Mouse (Mus musculus): ENCODE measurements around the gene Pard3b.

DNA sequence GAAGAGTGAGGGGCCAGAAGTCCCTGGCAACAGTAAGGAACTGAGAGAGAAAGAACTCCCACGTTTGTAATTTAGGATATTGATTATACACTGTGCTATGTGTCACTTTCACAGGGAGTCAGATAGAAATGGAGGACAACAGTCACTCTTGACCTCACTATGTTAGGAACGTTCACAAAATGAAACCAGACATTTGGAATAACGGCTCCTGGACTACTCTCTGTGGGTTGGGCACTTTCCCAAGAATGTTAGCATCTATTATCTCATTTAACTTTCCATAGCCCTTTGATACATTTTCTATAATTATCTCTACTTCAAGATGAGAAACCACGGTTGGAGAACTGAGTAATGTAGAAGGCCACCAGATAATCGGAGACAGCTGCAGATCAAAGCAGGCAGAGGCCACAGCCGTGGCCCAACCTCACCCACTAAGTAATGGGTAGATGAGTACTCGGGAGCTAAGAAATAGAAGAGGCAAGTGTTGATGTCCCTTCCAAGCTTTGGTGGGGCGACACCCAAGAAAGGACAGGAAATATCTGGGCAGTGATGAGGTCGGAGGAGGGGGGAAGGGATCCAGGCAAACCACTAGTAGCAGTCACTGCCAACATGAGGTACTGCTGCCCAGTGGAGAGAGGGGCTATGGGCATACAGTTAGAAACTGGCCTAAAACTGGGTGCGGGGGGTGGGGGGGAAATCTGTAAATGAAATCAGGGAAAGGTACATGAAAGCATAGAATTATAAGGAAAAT, 778.2 kb downstream of the Pard3b start:
- no peak for TF ChIP-seq CTCF (IDR thresholded peaks at IDR 0.05; ENCODE audit: low read depth, low read length)
- no peak for TF ChIP-seq POLR2A (IDR thresholded peaks at IDR 0.05; ENCODE audit: extremely low read depth, insufficient read depth, low read length)

Measured in liver, adult 2 months (tissue).